Mouse (Mus musculus) midbrain, embryonic 14.5 days (tissue): ENCODE data around the gene Olfr750. TPM values are rescaled to one million over a fixed set of nuclear protein-coding genes. Genes with fewer than 3 reads are reported as not detected.

Experiments
- ATAC-seq: fragments of 200-750 bp; cut with Nextera tagmentation; 2 replicates; pipeline ENCODE4 v1.8.0; 2017; ENCODE audit warnings: moderate number of reproducible peaks, moderate library complexity; ENCODE audit not compliant: low FRiP score, low TSS enrichment
- DNase-seq: peaks from one replicate; pipeline ENCODE4 v3.0.0-alpha.2; 2015
- H3K27ac ChIP-seq: fragments of 300-500 bp; sonication (generic); replicated peaks from 2 replicates; pipeline ENCODE4 v1.5.1; 2014; ENCODE audit warnings: mild to moderate bottlenecking, low read depth, low read length, moderate library complexity
- H3K27me3 ChIP-seq: fragments of 300-500 bp; sonication (generic); 2 replicates; pipeline ENCODE4 v1.6.1; 2014; ENCODE audit warnings: low read length, control low read depth, mixed read lengths; ENCODE audit not compliant: control insufficient read depth, insufficient read depth
- H3K36me3 ChIP-seq: fragments of 300-500 bp; sonication (generic); 2 replicates; pipeline ENCODE4 v1.6.1; 2014; ENCODE audit warnings: low read length, control low read depth; ENCODE audit not compliant: control insufficient read depth, insufficient read depth
- H3K4me1 ChIP-seq: fragments of 300-500 bp; sonication (generic); 2 replicates; pipeline ENCODE4 v1.6.1; 2014; ENCODE audit warnings: mild to moderate bottlenecking, antibody characterized with exemption, low read length, control low read depth; ENCODE audit not compliant: control insufficient read depth, insufficient read depth
- H3K4me2 ChIP-seq: fragments of 300-500 bp; sonication (generic); 2 replicates; pipeline ENCODE4 v1.6.1; 2014; ENCODE audit warnings: mild to moderate bottlenecking, low read length, moderate library complexity
- H3K4me3 ChIP-seq: fragments of 300-500 bp; sonication (generic); replicated peaks from 2 replicates; pipeline ENCODE4 v1.5.1; 2014; ENCODE audit warnings: low read depth, low read length
- H3K9ac ChIP-seq: fragments of 300-500 bp; sonication (generic); replicated peaks from 2 replicates; pipeline ENCODE4 v1.6.1; 2014; ENCODE audit warnings: mild to moderate bottlenecking, low read length, moderate library complexity
- H3K9me3 ChIP-seq: fragments of 300-500 bp; sonication (generic); 2 replicates; pipeline ENCODE4 v1.6.1; 2016; ENCODE audit warnings: low read length, control low read depth, mixed read lengths; ENCODE audit not compliant: control insufficient read depth
- WGBS: fragments of 180-500 bp; shearing (Covaris S2); extraction: QIAGEN DNeasy Blood & Tissue Kit; methylation state at CpG from one replicate; pipeline ENCODE4 v1.1.7; 2014; 5-methylcytosine and 5-hydroxymethylcytosine counted together
- polyA plus RNA-seq: library from polyadenylated mRNA; unstranded; fragments of >200 nt; fragmentation: Nextera tagmentation; extraction: Ambion mirVana; gene quantifications from 2 replicates; pipeline ENCODE4 v1.2.1, GENCODE M21; 2014

The Olfr750 gene
- polyA plus RNA-seq, 1 experiment from 2014 or later, result not detected

GRCm38 (mm10) chr14:51053176-51053575 lies 21.1 kb downstream of the Olfr750 start:
- Histone ChIP-seq H3K4me1 (no peaks in the 10 kb centered on the region), H3K36me3 (no peaks in the 10 kb centered on the region), H3K4me2 (no peak overlapping the region), H3K9ac (no peak overlapping the region), H3K27me3 (no peaks in the 10 kb centered on the region), H3K9me3 (no peaks in the 10 kb centered on the region), H3K4me3 (no peak overlapping the region), H3K27ac (no peak overlapping the region)
- no peak for DNase-seq
- ATAC-seq, result no peak
- 63% methylated on average over 5 of the region's 5 CpGs for WGBS

GRCm38 (mm10) chr14:51051941-51052340 lies 22.3 kb downstream of the Olfr750 start:
- H3K36me3 ChIP-seq, result no peaks in the 10 kb centered on the region
- H3K4me3 ChIP-seq, result no peak overlapping the region
- no peak overlapping the region for H3K9ac ChIP-seq
- no peak overlapping the region for H3K27ac ChIP-seq
- no peaks in the 10 kb centered on the region for H3K27me3 ChIP-seq
- H3K4me2 ChIP-seq, result no peak overlapping the region
- H3K4me1 ChIP-seq, result no peaks in the 10 kb centered on the region
- ATAC-seq (no peak), DNase-seq (no peak)
- H3K9me3 ChIP-seq, result no peaks in the 10 kb centered on the region
- 75% methylated on average over 5 of the region's 5 CpGs for WGBS

GRCm38 (mm10) chr14:51050063-51050462 lies 24.2 kb downstream of the Olfr750 start, which contains the start of gene Rnase11:
Gene Rnase11 (minus strand): TSS chr14:51050163.
- Histone ChIP-seq H3K9ac (no peak within 1 kb of the TSS), H3K4me3 (no peak within 1 kb of the TSS), H3K9me3 (no peaks in the 10 kb centered on the region), H3K4me1 (no peaks in the 10 kb centered on the region), H3K4me2 (no peak within 1 kb of the TSS), H3K36me3 (no peaks in the 10 kb centered on the region), H3K27me3 (no peaks in the 10 kb centered on the region), H3K27ac (no peak within 1 kb of the TSS)
- ATAC-seq (no peak), DNase-seq (no peak)
- 91% methylated on average over 2 of the region's 2 CpGs for WGBS

DNA sequence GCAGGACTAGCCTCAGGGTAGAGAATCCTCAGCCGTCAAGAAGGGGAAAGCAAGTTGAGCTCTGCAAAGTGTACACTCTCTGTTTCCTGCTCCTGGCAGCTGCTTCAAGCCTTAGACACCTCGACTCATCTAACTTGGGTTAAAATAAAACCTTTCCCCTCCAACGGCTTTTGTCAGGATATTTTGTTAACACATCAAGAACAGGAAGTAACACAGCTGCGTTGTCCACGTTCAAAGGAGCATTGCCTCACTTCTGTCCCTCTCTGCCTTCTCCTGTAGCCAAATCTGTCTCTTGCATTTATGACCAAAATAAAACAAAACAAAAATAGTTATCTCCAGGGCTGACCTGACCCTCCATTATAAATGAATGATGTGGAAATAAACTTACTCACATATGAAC lies 26.4 kb downstream of the Olfr750 start:
- WGBS, result 78% methylated on average over 5 of the region's 5 CpGs

DNA sequence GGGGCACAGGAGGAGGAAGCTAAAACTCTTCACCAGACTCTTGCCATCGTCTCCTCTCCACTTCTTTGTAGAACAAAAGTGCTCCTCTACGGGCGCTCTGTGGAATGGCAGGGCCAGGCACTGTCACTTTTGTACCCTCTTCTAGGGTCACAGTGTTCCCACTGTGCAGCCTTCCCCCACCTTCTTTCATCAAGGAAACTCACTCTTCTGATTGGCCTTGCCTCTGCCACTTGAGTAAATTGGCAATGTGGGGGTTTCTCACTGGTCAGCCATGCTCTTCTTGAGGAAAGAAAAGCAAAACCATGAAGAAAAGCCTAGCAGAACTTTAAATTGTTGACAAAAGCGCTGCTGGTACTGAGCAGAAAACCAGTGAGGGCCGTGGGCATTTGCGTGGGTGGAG lies 32.5 kb downstream of the Olfr750 start, which contains the start of gene Rnase9:
TSS of gene Rnase9 (minus strand) at position 101 of the 400 bp plus-strand sequence.
- ATAC-seq (no peak), DNase-seq (no peak)
- H3K9me3 ChIP-seq, result no peaks in the 10 kb centered on the region
- H3K27ac ChIP-seq, result no peak within 1 kb of the TSS
- no peak within 1 kb of the TSS for H3K4me2 ChIP-seq
- WGBS, result 65% methylated on average over 6 of the region's 6 CpGs
- no peaks in the 10 kb centered on the region for H3K36me3 ChIP-seq
- H3K4me1 ChIP-seq, result no peaks in the 10 kb centered on the region
- no peaks in the 10 kb centered on the region for H3K27me3 ChIP-seq
- no peak within 1 kb of the TSS for H3K4me3 ChIP-seq
- no peak within 1 kb of the TSS for H3K9ac ChIP-seq

More for the DNA sequence above, 26.4 kb downstream of the Olfr750 start:
- Histone ChIP-seq H3K27ac (no peak overlapping the region), H3K27me3 (no peaks in the 10 kb centered on the region), H3K9me3 (no peaks in the 10 kb centered on the region), H3K36me3 (no peaks in the 10 kb centered on the region), H3K4me2 (no peak overlapping the region), H3K4me3 (no peak overlapping the region), H3K9ac (no peak overlapping the region), H3K4me1 (no peaks in the 10 kb centered on the region)
- DNase-seq, result no peak
- ATAC-seq, result no peak

DNA sequence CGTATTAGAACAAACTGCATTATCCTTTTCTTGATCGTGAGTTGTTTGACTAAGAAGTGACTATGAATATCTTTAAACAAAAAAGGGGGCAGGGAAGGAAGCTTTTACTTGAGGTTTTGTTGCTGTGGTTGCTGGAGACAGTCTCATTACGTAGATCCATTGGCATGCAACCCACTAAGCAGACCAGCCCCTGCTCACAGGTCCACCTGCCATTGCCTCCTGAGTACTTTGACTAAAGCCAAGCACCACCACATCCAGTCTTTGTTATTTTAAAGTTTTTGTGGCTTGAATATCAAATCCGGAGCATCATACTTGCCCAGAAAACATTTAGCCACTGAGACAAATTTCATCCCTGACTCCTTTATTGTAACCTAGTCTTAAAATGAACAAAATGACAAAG lies 38.0 kb downstream of the Olfr750 start:
- H3K9ac ChIP-seq, result no peak overlapping the region
- no peak overlapping the region for H3K4me3 ChIP-seq
- ATAC-seq (no peak), DNase-seq (no peak)
- no peaks in the 10 kb centered on the region for H3K4me1 ChIP-seq
- no peaks in the 10 kb centered on the region for H3K9me3 ChIP-seq
- H3K36me3 ChIP-seq, result no peaks in the 10 kb centered on the region
- 59% methylated on average over 4 of the region's 4 CpGs for WGBS
- no peaks in the 10 kb centered on the region for H3K27me3 ChIP-seq
- no peak overlapping the region for H3K27ac ChIP-seq
- no peak overlapping the region for H3K4me2 ChIP-seq

DNA sequence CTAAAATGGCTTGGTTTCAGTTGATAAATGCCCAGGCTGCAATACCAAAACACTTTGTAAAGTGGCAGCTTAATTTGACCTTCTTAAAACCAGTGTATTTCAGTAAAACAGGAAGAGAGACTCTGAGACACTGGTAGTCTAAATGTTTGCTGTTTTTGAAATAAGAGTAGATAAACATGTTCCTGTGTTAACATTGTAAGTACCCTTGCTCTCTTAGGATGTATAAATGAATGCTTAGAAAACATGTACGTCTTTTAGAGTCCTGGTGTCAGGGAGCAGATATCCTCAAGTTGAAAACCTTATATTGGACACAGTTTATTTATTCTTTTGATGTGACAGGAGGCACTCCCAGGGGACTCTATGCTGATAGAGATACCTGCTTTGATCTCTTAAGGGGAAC lies 39.0 kb downstream of the Olfr750 start:
- 17% methylated on average over 1 of the region's 1 CpGs for WGBS
- H3K9ac ChIP-seq, result no peak overlapping the region
- ATAC-seq, result no peak

GRCm38 (mm10) chr14:51027387-51028155 lies 46.7 kb downstream of the Olfr750 start:
- Histone ChIP-seq H3K27me3 (no peaks in the 10 kb centered on the region), H3K4me3 (no peak overlapping the region), H3K9me3 (no peaks in the 10 kb centered on the region), H3K4me1 (no peaks in the 10 kb centered on the region), H3K9ac (no peak overlapping the region), H3K27ac (no peak overlapping the region), H3K36me3 (no peaks in the 10 kb centered on the region), H3K4me2 (no peak overlapping the region)
- no peak for DNase-seq
- ATAC-seq, result no peak
- WGBS, result 52% methylated on average over 3 of the region's 3 CpGs

More for the DNA sequence above, 39.0 kb downstream of the Olfr750 start:
- H3K36me3 ChIP-seq, result no peaks in the 10 kb centered on the region
- H3K9me3 ChIP-seq, result no peaks in the 10 kb centered on the region
- peak; percentile 40 for DNase-seq
- H3K4me2 ChIP-seq, result no peak overlapping the region
- no peak overlapping the region for H3K27ac ChIP-seq
- no peaks in the 10 kb centered on the region for H3K27me3 ChIP-seq
- H3K4me3 ChIP-seq, result no peak overlapping the region
- no peaks in the 10 kb centered on the region for H3K4me1 ChIP-seq
